Mouse (Mus musculus) lung, postnatal 0 days (tissue): ENCODE results near the gene Hdac9.

Experiments
- CTCF ChIP-seq: IDR thresholded peaks from 2 replicates; pipeline ENCODE4 v1.5.1; 2016; ENCODE audit warnings: antibody characterized with exemption, mild to moderate bottlenecking
- EP300 ChIP-seq: IDR thresholded peaks from 2 replicates; pipeline ENCODE4 v1.6.1; 2016; ENCODE audit warnings: antibody characterized with exemption, mild to moderate bottlenecking, control low read depth

GRCm38 (mm10) chr12:34194116-34194515 lies 722.8 kb downstream of the Hdac9 start:
- TF ChIP-seq EP300 (no peak), CTCF (no peak)
